Mouse (Mus musculus): ENCODE measurements around the gene Bloc1s4. TPM values are rescaled to one million over a fixed set of nuclear protein-coding genes. Genes with fewer than 3 reads are reported as not detected.

Bloc1s4 gene
- polyA plus RNA-seq, 1 experiment from 2014 or later = 20.9 TPM

- no peak overlapping the region for H3K4me2 ChIP-seq (ENCODE audit: low read length)
- H3K36me3 ChIP-seq (ENCODE audit: control insufficient read depth, insufficient read depth, low read length) = no peaks in the 10 kb centered on the region
- H3K4me3 ChIP-seq (ENCODE audit: low read depth, low read length) = no peak overlapping the region
- no peaks in the 10 kb centered on the region for H3K27me3 ChIP-seq (replicated peaks; ENCODE audit: control insufficient read depth, insufficient read depth, low read length)
- H3K27ac ChIP-seq (ENCODE audit: low read depth) = no peak overlapping the region
- ATAC-seq (replicated peaks; ENCODE audit: low FRiP score, low TSS enrichment, low read depth) (no peak), DNase-seq (ENCODE audit: low spot score) (no peak)
- 82% methylated on average over 7 of the region's 7 CpGs for WGBS
- no peaks in the 10 kb centered on the region for H3K9me3 ChIP-seq (ENCODE audit: control insufficient read depth, low read length)
- 0 out of 2 replicates have a peak, but pooled peaks cover 3% of the 10 kb centered on the region for H3K4me1 ChIP-seq (replicated peaks; ENCODE audit: control insufficient read depth, insufficient read depth, low read length)
- H3K9ac ChIP-seq (ENCODE audit: low read length) = no peak overlapping the region
Measured at GRCm38 (mm10) chr5:36727776-36728175, 20.7 kb downstream of the Bloc1s4 start.

GRCm38 (mm10) chr5:36727136-36727535 is 21.3 kb downstream of the Bloc1s4 start:
- DNase-seq (ENCODE audit: low spot score) (no peak), ATAC-seq (replicated peaks; ENCODE audit: low FRiP score, low TSS enrichment, low read depth) (no peak)
- Histone ChIP-seq H3K4me3 (ENCODE audit: low read depth, low read length) (no peak overlapping the region), H3K9ac (ENCODE audit: low read length) (no peak overlapping the region), H3K9me3 (ENCODE audit: control insufficient read depth, low read length) (no peaks in the 10 kb centered on the region), H3K4me1 (replicated peaks; ENCODE audit: control insufficient read depth, insufficient read depth, low read length) (0 out of 2 replicates have a peak, but pooled peaks cover 3% of the 10 kb centered on the region), H3K36me3 (ENCODE audit: control insufficient read depth, insufficient read depth, low read length) (no peaks in the 10 kb centered on the region), H3K27me3 (replicated peaks; ENCODE audit: control insufficient read depth, insufficient read depth, low read length) (no peaks in the 10 kb centered on the region), H3K27ac (ENCODE audit: low read depth) (no peak overlapping the region), H3K4me2 (ENCODE audit: low read length) (no peak overlapping the region)
- 72% methylated on average over 2 of the region's 2 CpGs for WGBS

- Histone ChIP-seq H3K27me3 (replicated peaks; ENCODE audit: control insufficient read depth, insufficient read depth, low read length) (no peaks in the 10 kb centered on the region), H3K4me3 (ENCODE audit: low read depth, low read length) (no peak overlapping the region), H3K4me2 (ENCODE audit: low read length) (peak overlapping the region; percentile 14; the same call in 1 of the 2 replicates), H3K36me3 (ENCODE audit: control insufficient read depth, insufficient read depth, low read length) (no peaks in the 10 kb centered on the region), H3K27ac (ENCODE audit: low read depth) (peak overlapping the region; percentile 24; the same call in 1 of the 2 replicates), H3K9me3 (ENCODE audit: control insufficient read depth, low read length) (no peaks in the 10 kb centered on the region), H3K9ac (ENCODE audit: low read length) (no peak overlapping the region), H3K4me1 (replicated peaks; ENCODE audit: control insufficient read depth, insufficient read depth, low read length) (0 out of 2 replicates have a peak, but pooled peaks cover 3% of the 10 kb centered on the region)
- WGBS = 53% methylated on average over 9 of the region's 9 CpGs
- peak; percentile 60 for DNase-seq (ENCODE audit: low spot score)
- peak; percentile 78 for ATAC-seq (replicated peaks; ENCODE audit: low FRiP score, low TSS enrichment, low read depth)
Measured at GRCm38 (mm10) chr5:36726387-36726801, 22.1 kb downstream of the Bloc1s4 start.

GRCm38 (mm10) chr5:36725861-36726260 is 22.6 kb downstream of the Bloc1s4 start:
- DNase-seq (ENCODE audit: low spot score) (no peak), ATAC-seq (replicated peaks; ENCODE audit: low FRiP score, low TSS enrichment, low read depth) (no peak)
- H3K4me3 ChIP-seq (ENCODE audit: low read depth, low read length) = no peak overlapping the region
- no peaks in the 10 kb centered on the region for H3K36me3 ChIP-seq (ENCODE audit: control insufficient read depth, insufficient read depth, low read length)
- no peak overlapping the region for H3K4me2 ChIP-seq (ENCODE audit: low read length)
- H3K27me3 ChIP-seq (replicated peaks; ENCODE audit: control insufficient read depth, insufficient read depth, low read length) = no peaks in the 10 kb centered on the region
- 0 out of 2 replicates have a peak, but pooled peaks cover 3% of the 10 kb centered on the region for H3K4me1 ChIP-seq (replicated peaks; ENCODE audit: control insufficient read depth, insufficient read depth, low read length)
- H3K9me3 ChIP-seq (ENCODE audit: control insufficient read depth, low read length) = no peaks in the 10 kb centered on the region
- H3K9ac ChIP-seq (ENCODE audit: low read length) = no peak overlapping the region
- peak overlapping the region; percentile 24; the same call in 1 of the 2 replicates for H3K27ac ChIP-seq (ENCODE audit: low read depth)
- whole genome bisulfite sequencing = 37% methylated on average over 12 of the region's 12 CpGs

GRCm38 (mm10) chr5:36724274-36724673 is 24.2 kb downstream of the Bloc1s4 start:
- no peak overlapping the region for H3K9ac ChIP-seq (ENCODE audit: low read length)
- H3K4me1 ChIP-seq (replicated peaks; ENCODE audit: control insufficient read depth, insufficient read depth, low read length) = 0 out of 2 replicates have a peak, but pooled peaks cover 3% of the 10 kb centered on the region
- no peak overlapping the region for H3K4me2 ChIP-seq (ENCODE audit: low read length)
- ATAC-seq (replicated peaks; ENCODE audit: low FRiP score, low TSS enrichment, low read depth) (no peak), DNase-seq (ENCODE audit: low spot score) (no peak)
- no peaks in the 10 kb centered on the region for H3K36me3 ChIP-seq (ENCODE audit: control insufficient read depth, insufficient read depth, low read length)
- 62% methylated on average over 7 of the region's 7 CpGs for WGBS
- no peak overlapping the region for H3K27ac ChIP-seq (ENCODE audit: low read depth)
- no peak overlapping the region for H3K4me3 ChIP-seq (ENCODE audit: low read depth, low read length)
- no peaks in the 10 kb centered on the region for H3K9me3 ChIP-seq (ENCODE audit: control insufficient read depth, low read length)
- no peaks in the 10 kb centered on the region for H3K27me3 ChIP-seq (replicated peaks; ENCODE audit: control insufficient read depth, insufficient read depth, low read length)

GRCm38 (mm10) chr5:36723356-36723755 is 25.1 kb downstream of the Bloc1s4 start:
- H3K9me3 ChIP-seq (ENCODE audit: control insufficient read depth, low read length) = no peaks in the 10 kb centered on the region
- DNase-seq (ENCODE audit: low spot score) = no peak
- no peaks in the 10 kb centered on the region for H3K27me3 ChIP-seq (replicated peaks; ENCODE audit: control insufficient read depth, insufficient read depth, low read length)
- no peak overlapping the region for H3K9ac ChIP-seq (ENCODE audit: low read length)
- ATAC-seq (replicated peaks; ENCODE audit: low FRiP score, low TSS enrichment, low read depth) = no peak
- no peak overlapping the region for H3K4me3 ChIP-seq (ENCODE audit: low read depth, low read length)
- H3K27ac ChIP-seq (ENCODE audit: low read depth) = no peak overlapping the region
- no peak overlapping the region for H3K4me2 ChIP-seq (ENCODE audit: low read length)
- 84% methylated on average over 9 of the region's 9 CpGs for WGBS
- H3K4me1 ChIP-seq (replicated peaks; ENCODE audit: control insufficient read depth, insufficient read depth, low read length) = 0 out of 2 replicates have a peak, but pooled peaks cover 3% of the 10 kb centered on the region
- H3K36me3 ChIP-seq (ENCODE audit: control insufficient read depth, insufficient read depth, low read length) = no peaks in the 10 kb centered on the region

GRCm38 (mm10) chr5:36722415-36722856 is 26.0 kb downstream of the Bloc1s4 start:
- H3K4me1 ChIP-seq (replicated peaks; ENCODE audit: control insufficient read depth, insufficient read depth, low read length) = peaks cover 3% of the 10 kb centered on the region; the same call in 1 of the 2 replicates
- DNase-seq (ENCODE audit: low spot score) (no peak), ATAC-seq (replicated peaks; ENCODE audit: low FRiP score, low TSS enrichment, low read depth) (no peak)
- no peak overlapping the region for H3K27ac ChIP-seq (ENCODE audit: low read depth)
- no peaks in the 10 kb centered on the region for H3K27me3 ChIP-seq (replicated peaks; ENCODE audit: control insufficient read depth, insufficient read depth, low read length)
- WGBS = 76% methylated on average over 6 of the region's 6 CpGs
- H3K4me3 ChIP-seq (ENCODE audit: low read depth, low read length) = no peak overlapping the region
- H3K4me2 ChIP-seq (ENCODE audit: low read length) = no peak overlapping the region
- no peaks in the 10 kb centered on the region for H3K36me3 ChIP-seq (ENCODE audit: control insufficient read depth, insufficient read depth, low read length)
- H3K9ac ChIP-seq (ENCODE audit: low read length) = no peak overlapping the region
- no peaks in the 10 kb centered on the region for H3K9me3 ChIP-seq (ENCODE audit: control insufficient read depth, low read length)

- no peak for DNase-seq (ENCODE audit: low spot score)
- WGBS = 54% methylated on average over 5 of the region's 5 CpGs
- H3K4me2 ChIP-seq (ENCODE audit: low read length) = no peak overlapping the region
- ATAC-seq (replicated peaks; ENCODE audit: low FRiP score, low TSS enrichment, low read depth) = no peak
- peaks cover 1% of the 10 kb centered on the region; the same call in 1 of the 2 replicates for H3K4me1 ChIP-seq (replicated peaks; ENCODE audit: control insufficient read depth, insufficient read depth, low read length)
- no peak overlapping the region for H3K9ac ChIP-seq (ENCODE audit: low read length)
- no peaks in the 10 kb centered on the region for H3K36me3 ChIP-seq (ENCODE audit: control insufficient read depth, insufficient read depth, low read length)
- no peak overlapping the region for H3K4me3 ChIP-seq (ENCODE audit: low read depth, low read length)
- H3K27me3 ChIP-seq (replicated peaks; ENCODE audit: control insufficient read depth, insufficient read depth, low read length) = no peaks in the 10 kb centered on the region
- no peak overlapping the region for H3K27ac ChIP-seq (ENCODE audit: low read depth)
- no peaks in the 10 kb centered on the region for H3K9me3 ChIP-seq (ENCODE audit: control insufficient read depth, low read length)
Measured at GRCm38 (mm10) chr5:36720710-36721375, 27.6 kb downstream of the Bloc1s4 start.

- Histone ChIP-seq H3K9ac (ENCODE audit: low read length) (no peak overlapping the region), H3K27me3 (replicated peaks; ENCODE audit: control insufficient read depth, insufficient read depth, low read length) (no peaks in the 10 kb centered on the region), H3K9me3 (ENCODE audit: control insufficient read depth, low read length) (no peaks in the 10 kb centered on the region), H3K4me2 (ENCODE audit: low read length) (no peak overlapping the region), H3K4me3 (ENCODE audit: low read depth, low read length) (no peak overlapping the region), H3K36me3 (ENCODE audit: control insufficient read depth, insufficient read depth, low read length) (no peaks in the 10 kb centered on the region), H3K27ac (ENCODE audit: low read depth) (no peak overlapping the region), H3K4me1 (replicated peaks; ENCODE audit: control insufficient read depth, insufficient read depth, low read length) (no peaks in the 10 kb centered on the region; the same call in 1 of the 2 replicates)
- 84% methylated on average over 5 of the region's 5 CpGs for WGBS
- no peak for ATAC-seq (replicated peaks; ENCODE audit: low FRiP score, low TSS enrichment, low read depth)
- no peak for DNase-seq (ENCODE audit: low spot score)
Measured at GRCm38 (mm10) chr5:36720219-36720618, 28.2 kb downstream of the Bloc1s4 start.
